Mouse (Mus musculus) liver, embryonic 14.5 days (tissue): ENCODE data around the gene Ccndbp1. TPM values are rescaled to one million over a fixed set of nuclear protein-coding genes. Genes with fewer than 3 reads are reported as not detected.

Experiments used
- ATAC-seq: fragments of 200-750 bp; cut with Nextera tagmentation; 2 replicates; pipeline ENCODE4 v1.8.0; 2017; ENCODE audit warnings: moderate number of reproducible peaks, mild to moderate bottlenecking, moderate library complexity; ENCODE audit not compliant: insufficient read depth
- DNase-seq, 3 experiments: peaks; one replicate each; pipeline ENCODE4 v3.0.0-alpha.2; 2012 to 2013; ENCODE audit warnings: low read depth in 3 of 3, low spot score in 3 of 3
- H3K27ac ChIP-seq: fragments of 300-500 bp; sonication (generic); 2 replicates; pipeline ENCODE4 v1.5.1; 2014; ENCODE audit warnings: moderate library complexity, mild to moderate bottlenecking, control low read depth, inconsistent platforms
- H3K27me3 ChIP-seq: fragments of 300-500 bp; sonication (generic); 2 replicates; pipeline ENCODE4 v1.6.1; 2014; ENCODE audit warnings: mild to moderate bottlenecking, low read length, moderate library complexity; ENCODE audit not compliant: control insufficient read depth, insufficient read depth
- H3K36me3 ChIP-seq: fragments of 300-500 bp; sonication (generic); replicated peaks from 2 replicates; pipeline ENCODE4 v1.6.1; 2014; ENCODE audit warnings: low read depth; ENCODE audit not compliant: control insufficient read depth, insufficient read depth
- H3K4me1 ChIP-seq, 2 experiments: fragments of 200-500 bp in 1 of 2; fragments of 300-500 bp in 1 of 2; sonication (generic) in 1 of 2; replicated peaks; 2 replicates each; pipeline ENCODE4 v1.6.1; 2012 to 2014; ENCODE audit warnings: antibody characterized with exemption in 1 of 2, inconsistent platforms in 1 of 2, low read length in 1 of 2; ENCODE audit not compliant: control insufficient read depth in 2 of 2, insufficient read depth in 2 of 2
- H3K4me2 ChIP-seq: fragments of 300-500 bp; sonication (generic); 2 replicates; pipeline ENCODE4 v1.6.1; 2014; ENCODE audit warnings: low read depth, mild to moderate bottlenecking, control low read depth, moderate library complexity
- H3K4me3 ChIP-seq, 2 experiments: fragments of 200-500 bp in 1 of 2; fragments of 300-500 bp in 1 of 2; sonication (generic) in 1 of 2; 2 replicates each; pipeline ENCODE4 v1.5.1; 2012 to 2014; ENCODE audit warnings: low read depth in 2 of 2, low read length in 2 of 2, mild to moderate bottlenecking in 2 of 2, control low read depth in 1 of 2, inconsistent platforms in 1 of 2, moderate library complexity in 1 of 2; ENCODE audit not compliant: insufficient read depth in 1 of 2
- H3K9ac ChIP-seq: fragments of 300-500 bp; sonication (generic); replicated peaks from 2 replicates; pipeline ENCODE4 v1.6.1; 2014; ENCODE audit warnings: mild to moderate bottlenecking, control low read depth, moderate library complexity
- H3K9me3 ChIP-seq: fragments of 300-500 bp; sonication (generic); 2 replicates; pipeline ENCODE4 v1.6.1; 2016; ENCODE audit warnings: low read length, mixed read lengths; ENCODE audit not compliant: control insufficient read depth
- CTCF ChIP-seq: IDR thresholded peaks from 2 replicates; pipeline ENCODE4 v1.5.1; 2016; ENCODE audit warnings: antibody characterized with exemption, low read depth, control low read depth
- EP300 ChIP-seq: IDR thresholded peaks from 2 replicates; pipeline ENCODE4 v1.6.1; 2016; ENCODE audit warnings: antibody characterized with exemption, low read depth
- WGBS: fragments of 180-500 bp; shearing (Covaris S2); extraction: QIAGEN DNeasy Blood & Tissue Kit; methylation state at CpG from one replicate; pipeline ENCODE4 v1.1.7; 2014; ENCODE audit not compliant: insufficient replicate concordance; 5-methylcytosine and 5-hydroxymethylcytosine counted together
- polyA plus RNA-seq, 2 experiments: library from polyadenylated mRNA; depleted of rRNA in 1 of 2; stranded (reverse) in 1 of 2; unstranded in 1 of 2; fragments of >200 nt; fragmentation: Nextera tagmentation in 1 of 2; extraction: Ambion mirVana in 1 of 2; gene quantifications; 2 replicates each; pipeline versions ENCODE4 v1.2.1 to v1.2.3; 2012 to 2014

The Ccndbp1 gene
- polyA plus RNA-seq, 2 experiments: 38.1 to 45.1 TPM

- Histone ChIP-seq H3K27ac (peak overlapping the region; percentile 61), H3K4me1 (peaks cover 6 to 8% of the 10 kb centered on the region in 2 experiments), H3K36me3 (peaks cover 7% of the 10 kb centered on the region; the same call in 1 of the 2 replicates), H3K4me2 (peak overlapping the region; percentile 81), H3K9ac (peak overlapping the region; percentile 75), H3K9me3 (no peaks in the 10 kb centered on the region), H3K4me3 (peak overlapping the region; percentile 79 to 99), H3K27me3 (no peaks in the 10 kb centered on the region)
- ATAC-seq: no peak
- DNase-seq: peak in 1 of 3 experiments; percentile 16
- 20% methylated on average over 5 of the region's 5 CpGs for WGBS
- no peak for TF ChIP-seq EP300
- no peak for TF ChIP-seq CTCF
Measured at GRCm38 (mm10) chr2:121009071-121009677, 971 bp downstream of the Ccndbp1 start.

- ATAC-seq (no peak), DNase-seq (no peak)
- Histone ChIP-seq H3K9ac (no peak overlapping the region), H3K4me3 (no peak overlapping the region), H3K36me3 (peaks cover 17% of the 10 kb centered on the region), H3K4me1 (peaks cover 6 to 8% of the 10 kb centered on the region in 2 experiments), H3K27ac (no peak overlapping the region), H3K9me3 (no peaks in the 10 kb centered on the region), H3K27me3 (no peaks in the 10 kb centered on the region), H3K4me2 (no peak overlapping the region)
- 86% methylated on average over 9 of the region's 9 CpGs for WGBS
- no peak for TF ChIP-seq EP300
- no peak for TF ChIP-seq CTCF
Measured at GRCm38 (mm10) chr2:121012676-121013075, 4.5 kb downstream of the Ccndbp1 start.

GRCm38 (mm10) chr2:121015507-121015906, 7.3 kb downstream of the Ccndbp1 start:
- no peak overlapping the region for H3K4me3 ChIP-seq
- WGBS: 75% methylated on average over 2 of the region's 2 CpGs
- DNase-seq: no peak
- no peak for ATAC-seq
- H3K27ac ChIP-seq: no peak overlapping the region
- no peaks in the 10 kb centered on the region for H3K27me3 ChIP-seq
- H3K4me2 ChIP-seq: no peak overlapping the region
- H3K36me3 ChIP-seq: peaks cover 38% of the 10 kb centered on the region
- no peak overlapping the region for H3K9ac ChIP-seq
- TF ChIP-seq EP300 (no peak), CTCF (no peak)
- H3K4me1 ChIP-seq: no peaks in the 10 kb centered on the region
- H3K9me3 ChIP-seq: no peaks in the 10 kb centered on the region

- no peaks in the 10 kb centered on the region for H3K9me3 ChIP-seq
- ATAC-seq (no peak), DNase-seq (no peak)
- TF ChIP-seq CTCF (no peak), EP300 (no peak)
- WGBS: 82% methylated on average over 9 of the region's 9 CpGs
- H3K9ac ChIP-seq: no peak overlapping the region
- H3K4me3 ChIP-seq: no peak overlapping the region
- H3K27ac ChIP-seq: no peak overlapping the region
- H3K27me3 ChIP-seq: no peaks in the 10 kb centered on the region
- peaks cover 45% of the 10 kb centered on the region for H3K36me3 ChIP-seq
- H3K4me2 ChIP-seq: no peak overlapping the region
- H3K4me1 ChIP-seq: no peaks in the 10 kb centered on the region
Measured at GRCm38 (mm10) chr2:121016226-121016625, 8.0 kb downstream of the Ccndbp1 start.

GRCm38 (mm10) chr2:121017151-121017550, 8.9 kb downstream of the Ccndbp1 start:
- Histone ChIP-seq H3K4me1 (no peaks in the 10 kb centered on the region), H3K27me3 (no peaks in the 10 kb centered on the region), H3K27ac (no peak overlapping the region), H3K4me2 (no peak overlapping the region), H3K9me3 (no peaks in the 10 kb centered on the region), H3K36me3 (peaks cover 54% of the 10 kb centered on the region), H3K4me3 (no peak overlapping the region), H3K9ac (no peak overlapping the region)
- DNase-seq (no peak), ATAC-seq (no peak)
- WGBS: 85% methylated on average over 1 of the region's 1 CpGs
- TF ChIP-seq CTCF (no peak), EP300 (no peak)
